Mouse (Mus musculus) intestine, postnatal 0 days (tissue): ENCODE data around the gene Mitf. TPM values are rescaled to one million over a fixed set of nuclear protein-coding genes. Genes with fewer than 3 reads are reported as not detected.

Experiments
- ATAC-seq: fragments of 200-750 bp; cut with Nextera tagmentation; 2 replicates; pipeline ENCODE4 v1.8.0; 2017; ENCODE audit warnings: mild to moderate bottlenecking, moderate TSS enrichment, moderate library complexity
- H3K27ac ChIP-seq: fragments of 300-500 bp; sonication (generic); 2 replicates; pipeline ENCODE4 v1.5.1; 2014; ENCODE audit warnings: mild to moderate bottlenecking, low read depth, low read length, moderate library complexity
- H3K27me3 ChIP-seq: fragments of 300-500 bp; sonication (generic); replicated peaks from 2 replicates; pipeline ENCODE4 v1.6.1; 2014; ENCODE audit warnings: low read length, mixed read lengths; ENCODE audit not compliant: control insufficient read depth, insufficient read depth
- H3K36me3 ChIP-seq: fragments of 300-500 bp; sonication (generic); 2 replicates; pipeline ENCODE4 v1.6.1; 2014; ENCODE audit warnings: mild to moderate bottlenecking, moderate library complexity; ENCODE audit not compliant: control insufficient read depth, insufficient read depth
- H3K4me1 ChIP-seq: fragments of 300-500 bp; sonication (generic); replicated peaks from 2 replicates; pipeline ENCODE4 v1.6.1; 2014; ENCODE audit warnings: antibody characterized with exemption, low read length, mixed read lengths; ENCODE audit not compliant: control insufficient read depth, insufficient read depth
- H3K4me2 ChIP-seq: fragments of 300-500 bp; sonication (generic); replicated peaks from 2 replicates; pipeline ENCODE4 v1.6.1; 2014; ENCODE audit warnings: low read depth, mild to moderate bottlenecking, moderate library complexity
- H3K4me3 ChIP-seq: fragments of 300-500 bp; sonication (generic); 2 replicates; pipeline ENCODE4 v1.5.1; 2014; ENCODE audit warnings: low read depth, low read length
- H3K9ac ChIP-seq: fragments of 300-500 bp; sonication (generic); 2 replicates; pipeline ENCODE4 v1.6.1; 2014; ENCODE audit warnings: mild to moderate bottlenecking, low read depth, low read length
- H3K9me3 ChIP-seq: fragments of 300-500 bp; sonication (generic); 2 replicates; pipeline ENCODE4 v1.6.1; 2016; ENCODE audit warnings: mixed run types; ENCODE audit not compliant: control insufficient read depth
- CTCF ChIP-seq: sonication (generic); IDR thresholded peaks from 2 replicates; pipeline ENCODE4 v1.5.1; 2016; ENCODE audit warnings: low read depth, mild to moderate bottlenecking, control low read depth, antibody characterized with exemption, moderate library complexity
- WGBS: fragments of 180-500 bp; shearing (Covaris S2); extraction: QIAGEN DNeasy Blood & Tissue Kit; methylation state at CpG from one replicate; pipeline ENCODE4 v1.1.7; 2014; 5-methylcytosine and 5-hydroxymethylcytosine counted together
- polyA plus RNA-seq: library from polyadenylated mRNA; unstranded; fragments of >200 nt; fragmentation: Nextera tagmentation; extraction: Ambion mirVana; gene quantifications from 2 replicates; pipeline ENCODE4 v1.2.1, GENCODE M21; 2015

Gene Mitf
- polyA plus RNA-seq, 1 experiment from 2014 or later: 0.74 TPM

GRCm38 (mm10) chr6:97868005-97868404, 61.2 kb downstream of the Mitf start:
- no peaks in the 10 kb centered on the region for H3K36me3 ChIP-seq
- TF ChIP-seq CTCF: no peak
- no peak overlapping the region for H3K4me2 ChIP-seq
- H3K9ac ChIP-seq: no peak overlapping the region
- 86% methylated on average over 1 of the region's 1 CpGs for WGBS
- no peak for ATAC-seq
- no peaks in the 10 kb centered on the region for H3K27me3 ChIP-seq
- no peaks in the 10 kb centered on the region for H3K4me1 ChIP-seq
- H3K4me3 ChIP-seq: no peak overlapping the region
- H3K27ac ChIP-seq: no peak overlapping the region
- H3K9me3 ChIP-seq: no peaks in the 10 kb centered on the region

- Histone ChIP-seq H3K27ac (no peak overlapping the region), H3K27me3 (no peaks in the 10 kb centered on the region), H3K4me1 (no peaks in the 10 kb centered on the region), H3K4me3 (no peak overlapping the region), H3K4me2 (no peak overlapping the region), H3K9ac (no peak overlapping the region), H3K9me3 (no peaks in the 10 kb centered on the region), H3K36me3 (no peaks in the 10 kb centered on the region)
- 76% methylated on average over 4 of the region's 4 CpGs for WGBS
- no peak for TF ChIP-seq CTCF
- ATAC-seq: no peak
These were observed 63.1 kb downstream of the Mitf start for GRCm38 (mm10) chr6:97869953-97870352.

- H3K9ac ChIP-seq: no peak overlapping the region
- no peak for ATAC-seq
- no peak overlapping the region for H3K27ac ChIP-seq
- H3K4me1 ChIP-seq: no peaks in the 10 kb centered on the region
- H3K4me2 ChIP-seq: no peak overlapping the region
- H3K4me3 ChIP-seq: no peak overlapping the region
- 91% methylated on average over 4 of the region's 4 CpGs for WGBS
- H3K36me3 ChIP-seq: no peaks in the 10 kb centered on the region
- H3K9me3 ChIP-seq: no peaks in the 10 kb centered on the region
- TF ChIP-seq CTCF: no peak
- no peaks in the 10 kb centered on the region for H3K27me3 ChIP-seq
These were observed 64.6 kb downstream of the Mitf start for GRCm38 (mm10) chr6:97871296-97872030.

GRCm38 (mm10) chr6:97873102-97873501, 66.2 kb downstream of the Mitf start:
- H3K9me3 ChIP-seq: no peaks in the 10 kb centered on the region
- 64% methylated on average over 2 of the region's 2 CpGs for WGBS
- no peak overlapping the region for H3K9ac ChIP-seq
- H3K4me3 ChIP-seq: no peak overlapping the region
- no peak for TF ChIP-seq CTCF
- H3K4me1 ChIP-seq: no peaks in the 10 kb centered on the region
- no peak for ATAC-seq
- no peak overlapping the region for H3K4me2 ChIP-seq
- no peaks in the 10 kb centered on the region for H3K27me3 ChIP-seq
- no peak overlapping the region for H3K27ac ChIP-seq
- no peaks in the 10 kb centered on the region for H3K36me3 ChIP-seq

GRCm38 (mm10) chr6:97876990-97877389, 70.1 kb downstream of the Mitf start:
- no peak overlapping the region for H3K9ac ChIP-seq
- no peak for TF ChIP-seq CTCF
- no peaks in the 10 kb centered on the region for H3K4me1 ChIP-seq
- WGBS: 68% methylated on average over 2 of the region's 2 CpGs
- H3K4me3 ChIP-seq: no peak overlapping the region
- no peak overlapping the region for H3K4me2 ChIP-seq
- no peaks in the 10 kb centered on the region for H3K27me3 ChIP-seq
- no peak overlapping the region for H3K27ac ChIP-seq
- no peak for ATAC-seq
- H3K9me3 ChIP-seq: no peaks in the 10 kb centered on the region
- H3K36me3 ChIP-seq: no peaks in the 10 kb centered on the region

GRCm38 (mm10) chr6:97877492-97877891, 70.6 kb downstream of the Mitf start:
- Histone ChIP-seq H3K9me3 (no peaks in the 10 kb centered on the region), H3K4me1 (no peaks in the 10 kb centered on the region), H3K9ac (no peak overlapping the region), H3K4me2 (no peak overlapping the region), H3K27me3 (no peaks in the 10 kb centered on the region), H3K36me3 (no peaks in the 10 kb centered on the region), H3K27ac (no peak overlapping the region), H3K4me3 (no peak overlapping the region)
- TF ChIP-seq CTCF: no peak
- no peak for ATAC-seq
- WGBS: 84% methylated on average over 6 of the region's 6 CpGs
